Mouse (Mus musculus) T-helper 2 cell (primary cell): ENCODE measurements around the gene Krt82.

Experiments used
- in situ Hi-C: fragments of 300-600 bp; cut with MboI, MseI; formaldehyde crosslinking; loops from one replicate; pipeline ENCODE4 v1.15.1; 2025; ENCODE audit warnings: high pct_unique_total_duplicates

Krt82 gene

GRCm38 (mm10) chr15:101519792-101520191 is 30.7 kb downstream of the Krt82 start:
- in situ Hi-C loops: loop anchor here (5.0 kb wide), 1 partner anchor 87 kb away; no protein-coding TSS in a partner anchor

- in situ Hi-C loops: loop anchor here (5.0 kb wide), 1 partner anchor 85 kb away; no protein-coding TSS in a partner anchor
Measured at GRCm38 (mm10) chr15:101517161-101517560, 33.3 kb downstream of the Krt82 start, which contains the start of gene Gm49425. Gene Gm49425 (minus strand): TSS chr15:101517261.

GRCm38 (mm10) chr15:101508247-101508646 is 42.2 kb downstream of the Krt82 start:
- in situ Hi-C loops: no loop called here

- in situ Hi-C loops: no loop called here
Measured at GRCm38 (mm10) chr15:101506896-101507758, 43.3 kb downstream of the Krt82 start.

- in situ Hi-C loops: no loop called here
Measured at GRCm38 (mm10) chr15:101497181-101497580, 53.3 kb downstream of the Krt82 start.

- in situ Hi-C loops: no loop called here
Measured at GRCm38 (mm10) chr15:101495266-101495665, 55.2 kb downstream of the Krt82 start.

- in situ Hi-C loops: no loop called here
Measured at GRCm38 (mm10) chr15:101494203-101494602, 56.3 kb downstream of the Krt82 start.

GRCm38 (mm10) chr15:101493713-101494112 is 56.8 kb downstream of the Krt82 start:
- in situ Hi-C loops: no loop called here

GRCm38 (mm10) chr15:101492718-101493117 is 57.7 kb downstream of the Krt82 start:
- in situ Hi-C loops: no loop called here

- in situ Hi-C loops: no loop called here
Measured at GRCm38 (mm10) chr15:101491431-101491830, 59.0 kb downstream of the Krt82 start, which contains the start of gene Krt83. Gene Krt83 (minus strand): TSS chr15:101491512.
